ENCODE assay signal across 15 mouse cellular contexts in genomic region chr3:79971542-79971941, GRCm38 (mm10).
"Had no signal": no experiment of that assay in that cellular context is flagged by ENCODE, and none has a peak within 500 bp of the region (broad histone marks: within the 10 kb centered on the region; RNA-seq: fewer than 3 reads in every experiment).

No protein-coding gene starts in this region.

- H3K4me2 ChIP-seq: lung, embryonic 14.5 days; midbrain, embryonic 12.5 days; stomach, embryonic 15.5 days had no signal

- DNase-seq: lung, adult 18-20 months; lung, embryonic 14.5 days; lung, postnatal 10 days; lung, postnatal 4 days; midbrain, embryonic 14.5 days; right cerebral cortex, postnatal 14 days; thymus, adult 2 months; thymus, postnatal 25 days; thymus, postnatal 4 days had no signal

- H3K9me3 ChIP-seq: midbrain, embryonic 10.5 days; midbrain, embryonic 12.5 days; stomach, embryonic 15.5 days had no signal

- H3K4me1 ChIP-seq: midbrain, embryonic 12.5 days; stomach, embryonic 15.5 days had no signal

- H3K9ac ChIP-seq: liver, embryonic 14.5 days; lung, embryonic 14.5 days; midbrain, embryonic 12.5 days; stomach, embryonic 15.5 days had no signal

- ATAC-seq: midbrain, embryonic 16.5 days had no signal

- H3K36me3 ChIP-seq: midbrain, embryonic 10.5 days; midbrain, embryonic 12.5 days; stomach, embryonic 15.5 days had no signal

- H3K27ac ChIP-seq: liver, embryonic 14.5 days; midbrain, embryonic 10.5 days; midbrain, embryonic 12.5 days; stomach, embryonic 15.5 days; stomach, postnatal 0 days had no signal

- H3K27me3 ChIP-seq: midbrain, embryonic 12.5 days; stomach, embryonic 15.5 days had no signal

- H3K4me3 ChIP-seq: midbrain, embryonic 10.5 days; midbrain, embryonic 12.5 days; stomach, embryonic 15.5 days had no signal
